Mouse (Mus musculus) MEL (cell line): Measurements from ENCODE around the gene Lpar3. TPM values are rescaled to one million over a fixed set of nuclear protein-coding genes. Genes with fewer than 3 reads are reported as not detected.

ENCODE experiments used
- DNase-seq: peaks from one replicate; pipeline ENCODE4 v3.0.0; 2011; ENCODE audit warnings: low read depth, low spot score
- H3K27ac ChIP-seq: 2 replicates; pipeline ENCODE4 v1.5.1; 2012; ENCODE audit warnings: low read depth, mild to moderate bottlenecking, control low read depth, low read length, moderate library complexity; ENCODE audit not compliant: control insufficient read depth
- H3K27me3 ChIP-seq, 2 experiments: fragments of 150-350 bp in 1 of 2; sonication (generic) in 1 of 2; 2 replicates each; pipeline ENCODE4 v1.6.1; 2012; ENCODE audit warnings: low read length in 2 of 2, mild to moderate bottlenecking in 2 of 2, improper control_type of control experiment in 1 of 2, moderate library complexity in 1 of 2; ENCODE audit not compliant: insufficient read depth in 2 of 2, control insufficient read depth in 1 of 2
- H3K36me3 ChIP-seq, 2 experiments: 2 replicates each; pipeline ENCODE4 v1.6.1; 2012 to 2014; ENCODE audit warnings: low read length in 2 of 2, improper control_type of control experiment in 1 of 2, inconsistent platforms in 1 of 2, mild to moderate bottlenecking in 1 of 2; ENCODE audit not compliant: insufficient read depth in 2 of 2, control insufficient read depth in 1 of 2
- H3K4me1 ChIP-seq, 2 experiments: fragments of 150-350 bp in 1 of 2; sonication (generic) in 1 of 2; 2 replicates each; pipeline ENCODE4 v1.6.1; 2012; ENCODE audit warnings: low read length in 2 of 2, improper control_type of control experiment in 1 of 2, mild to moderate bottlenecking in 1 of 2; ENCODE audit not compliant: insufficient read depth in 2 of 2, control insufficient read depth in 1 of 2
- H3K4me3 ChIP-seq, 2 experiments: fragments of 150-350 bp in 1 of 2; sonication (generic) in 1 of 2; 2 replicates each; pipeline ENCODE4 v1.5.1; 2012; ENCODE audit warnings: low read depth in 2 of 2, low read length in 2 of 2, mild to moderate bottlenecking in 2 of 2, moderate library complexity in 2 of 2, control low read depth in 1 of 2, improper control_type of control experiment in 1 of 2; ENCODE audit not compliant: control insufficient read depth in 1 of 2, insufficient read depth in 1 of 2
- H3K79me2 ChIP-seq: 2 replicates; pipeline ENCODE4 v1.6.1; 2012; ENCODE audit warnings: mild to moderate bottlenecking, low read length, moderate library complexity; ENCODE audit not compliant: control insufficient read depth, poor library complexity, insufficient read depth
- H3K9ac ChIP-seq: 2 replicates; pipeline ENCODE4 v1.6.1; 2012; ENCODE audit warnings: low read depth, mild to moderate bottlenecking, control low read depth, low read length, moderate library complexity; ENCODE audit not compliant: control insufficient read depth, poor library complexity, severe bottlenecking
- H3K9me3 ChIP-seq: fragments of 150-350 bp; sonication (generic); replicated peaks from 2 replicates; pipeline ENCODE4 v1.6.1; 2012; ENCODE audit warnings: mild to moderate bottlenecking, low read length, improper control_type of control experiment, moderate library complexity; ENCODE audit not compliant: insufficient read depth
- BHLHE40 ChIP-seq: IDR thresholded peaks from 2 replicates; pipeline ENCODE4 v1.6.1; 2012; ENCODE audit warnings: low read depth, mild to moderate bottlenecking, inconsistent platforms, low read length, improper control_type of control experiment, borderline replicate concordance
- CHD2 ChIP-seq: IDR thresholded peaks from 2 replicates; pipeline ENCODE4 v1.6.1; 2011; ENCODE audit warnings: low read length, improper control_type of control experiment
- E2F4 ChIP-seq: IDR thresholded peaks from 2 replicates; pipeline ENCODE4 v1.6.1; 2011; ENCODE audit warnings: low read depth, low read length, improper control_type of control experiment, borderline replicate concordance
- ETS1 ChIP-seq: IDR thresholded peaks from 2 replicates; pipeline ENCODE4 v1.6.1; 2012; ENCODE audit warnings: low read depth, mild to moderate bottlenecking, inconsistent platforms, low read length, improper control_type of control experiment, moderate library complexity
- HCFC1 ChIP-seq: IDR thresholded peaks from 2 replicates; pipeline ENCODE4 v1.6.1; 2012; ENCODE audit warnings: low read depth, mild to moderate bottlenecking, inconsistent platforms, low read length, improper control_type of control experiment, moderate library complexity
- KAT2A ChIP-seq: conservative IDR thresholded peaks from 2 replicates; pipeline ENCODE4 v1.6.1; 2012; ENCODE audit warnings: low read depth, low read length, improper control_type of control experiment, inconsistent platforms
- MAX ChIP-seq: IDR thresholded peaks from 2 replicates; pipeline ENCODE4 v1.6.1; 2011; ENCODE audit warnings: low read length, improper control_type of control experiment
- MAZ ChIP-seq: IDR thresholded peaks from 2 replicates; pipeline ENCODE4 v1.6.1; 2012; ENCODE audit warnings: low read depth, mild to moderate bottlenecking, inconsistent platforms, low read length, improper control_type of control experiment
- MXI1 ChIP-seq: IDR thresholded peaks from 2 replicates; pipeline ENCODE4 v1.6.1; 2011; ENCODE audit warnings: mild to moderate bottlenecking, low read depth, low read length, improper control_type of control experiment
- MYC ChIP-seq: IDR thresholded peaks from 2 replicates; pipeline ENCODE4 v1.6.1; 2011; ENCODE audit warnings: low read depth, mild to moderate bottlenecking, low read length, improper control_type of control experiment, moderate library complexity
- NELFE ChIP-seq: IDR thresholded peaks from 2 replicates; pipeline ENCODE4 v1.6.1; 2011; ENCODE audit warnings: low read depth, low read length, improper control_type of control experiment
- POLR2AphosphoS2 ChIP-seq: IDR thresholded peaks from 2 replicates; pipeline ENCODE4 v1.6.1; 2011; ENCODE audit warnings: low read length, improper control_type of control experiment
- POLR2AphosphoS5 ChIP-seq: IDR thresholded peaks from 2 replicates; pipeline ENCODE4 v1.6.1; 2012; ENCODE audit warnings: low read depth, borderline replicate concordance, mild to moderate bottlenecking, inconsistent platforms, low read length, moderate library complexity, mixed read lengths
- RAD21 ChIP-seq: IDR thresholded peaks from 2 replicates; pipeline ENCODE4 v1.6.1; 2011; ENCODE audit warnings: mild to moderate bottlenecking, low read depth, low read length, improper control_type of control experiment
- RCOR1 ChIP-seq: IDR thresholded peaks from 2 replicates; pipeline ENCODE4 v1.6.1; 2012; ENCODE audit warnings: low read depth, mild to moderate bottlenecking, inconsistent platforms, low read length, improper control_type of control experiment
- SIN3A ChIP-seq: IDR thresholded peaks from 2 replicates; pipeline ENCODE4 v1.6.1; 2012; ENCODE audit warnings: low read length, improper control_type of control experiment, inconsistent platforms
- SMC3 ChIP-seq: IDR thresholded peaks from 2 replicates; pipeline ENCODE4 v1.6.1; 2011; ENCODE audit warnings: low read depth, low read length, improper control_type of control experiment
- TAL1 ChIP-seq: IDR thresholded peaks from 2 replicates; pipeline ENCODE4 v1.6.1; 2012; ENCODE audit warnings: mild to moderate bottlenecking, inconsistent platforms, low read length, moderate library complexity, mixed read lengths
- TBP ChIP-seq: IDR thresholded peaks from 2 replicates; pipeline ENCODE4 v1.8.0; 2011; ENCODE audit warnings: low read depth, low read length, improper control_type of control experiment
- UBTF ChIP-seq: IDR thresholded peaks from 2 replicates; pipeline ENCODE4 v1.6.1; 2012; ENCODE audit warnings: low read depth, mild to moderate bottlenecking, inconsistent platforms, low read length, improper control_type of control experiment, moderate library complexity, borderline replicate concordance; ENCODE audit not compliant: insufficient read depth
- ZC3H11A ChIP-seq: IDR thresholded peaks from 2 replicates; pipeline ENCODE4 v1.6.1; 2012; ENCODE audit warnings: low read depth, mild to moderate bottlenecking, inconsistent platforms, low read length, improper control_type of control experiment
- ZKSCAN1 ChIP-seq: IDR thresholded peaks from 2 replicates; pipeline ENCODE4 v1.6.1; 2012; ENCODE audit warnings: low read depth, mild to moderate bottlenecking, inconsistent platforms, low read length, improper control_type of control experiment, moderate library complexity
- ZMIZ1 ChIP-seq: IDR thresholded peaks from 2 replicates; pipeline ENCODE4 v1.6.1; 2012; ENCODE audit warnings: low read depth, mild to moderate bottlenecking, inconsistent platforms, low read length, improper control_type of control experiment, moderate library complexity
- ZNF384 ChIP-seq: IDR thresholded peaks from 2 replicates; pipeline ENCODE4 v1.6.1; 2012; ENCODE audit warnings: low read depth, mild to moderate bottlenecking, inconsistent platforms, low read length, improper control_type of control experiment
- polyA plus RNA-seq, 2 experiments: library from polyadenylated mRNA; stranded (reverse) in 1 of 2; unstranded in 1 of 2; fragments of >175 nt in 1 of 2; fragments of >200 nt in 1 of 2; gene quantifications; 2 replicates each; pipeline versions ENCODE4 v1.2.1 to v1.2.4; 2012; ENCODE audit warnings: low replicate concordance in 2 of 2, low read depth in 1 of 2; ENCODE audit not compliant: insufficient read length in 2 of 2, insufficient read depth in 1 of 2, missing spikeins in 1 of 2
- total RNA-seq: library from RNA; depleted of rRNA; stranded (reverse); fragments of 300-350 nt; gene quantifications from 2 replicates; pipeline ENCODE4 v1.2.3, GENCODE M21; 2012

Gene Lpar3
- total and polyA plus RNA-seq, 3 experiments, result not detected

GRCm38 (mm10) chr3:146227427-146227826, 6.7 kb downstream of the Lpar3 start:
- Histone ChIP-seq H3K4me3 (no peak overlapping the region), H3K27me3 (no peaks in the 10 kb centered on the region), H3K9me3 (no peaks in the 10 kb centered on the region), H3K27ac (no peak overlapping the region), H3K9ac (no peak overlapping the region), H3K79me2 (no peaks in the 10 kb centered on the region), H3K36me3 (no peaks in the 10 kb centered on the region), H3K4me1 (no peaks in the 10 kb centered on the region)
- no peak for TF ChIP-seq ETS1
- TF ChIP-seq RAD21, result no peak
- TF ChIP-seq MAX, result no peak
- TF ChIP-seq E2F4, result no peak
- TF ChIP-seq ZC3H11A, result no peak
- no peak for TF ChIP-seq SIN3A
- TF ChIP-seq KAT2A, result no peak
- no peak for TF ChIP-seq POLR2AphosphoS5
- TF ChIP-seq RCOR1, result no peak
- no peak for TF ChIP-seq TAL1
- TF ChIP-seq MYC, result no peak
- TF ChIP-seq MAZ, result no peak
- DNase-seq, result no peak

DNA sequence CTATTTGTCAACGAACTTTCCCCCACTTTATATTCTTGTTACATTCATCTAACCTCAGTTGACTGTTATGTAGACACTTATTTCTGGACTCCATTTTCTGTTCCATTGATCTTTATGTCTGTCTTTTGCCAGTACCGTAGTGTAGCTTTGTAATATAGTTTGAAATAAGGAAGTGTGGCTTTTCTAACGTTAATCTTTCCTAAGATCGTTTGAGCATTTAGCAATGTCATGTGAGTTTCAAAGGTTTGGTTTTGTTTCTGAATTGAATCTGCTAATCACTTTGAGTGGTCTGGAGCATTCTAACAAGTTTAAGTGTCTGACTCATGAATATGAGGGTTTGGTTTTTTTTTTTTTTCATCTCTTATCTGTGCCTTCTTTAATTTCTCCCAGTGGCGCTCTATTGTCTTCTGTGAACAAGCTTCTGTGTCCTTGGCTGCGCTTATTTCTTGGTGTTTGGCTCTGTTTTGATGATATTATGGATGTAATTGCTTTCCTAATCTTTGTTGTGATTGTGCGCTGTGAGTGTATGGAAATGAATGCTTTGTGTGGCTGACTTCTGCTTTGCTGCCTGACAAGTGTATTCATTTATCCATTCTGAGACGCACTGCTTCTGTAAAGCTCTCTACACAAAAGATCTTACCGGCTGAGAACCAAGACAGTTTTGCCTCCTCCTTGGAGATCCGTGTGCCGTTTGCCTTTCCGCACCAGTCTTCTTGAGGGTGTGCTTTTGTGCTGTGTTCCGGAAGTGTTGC, 8.0 kb downstream of the Lpar3 start:
- Histone ChIP-seq H3K36me3 (no peaks in the 10 kb centered on the region), H3K9ac (no peak overlapping the region), H3K79me2 (no peaks in the 10 kb centered on the region), H3K27ac (no peak overlapping the region), H3K4me1 (no peaks in the 10 kb centered on the region), H3K27me3 (no peaks in the 10 kb centered on the region), H3K4me3 (no peak overlapping the region), H3K9me3 (no peaks in the 10 kb centered on the region)
- DNase-seq, result peak; percentile 27
- TF ChIP-seq ZMIZ1, result no peak
- TF ChIP-seq ZNF384, result peak; percentile 72
- TF ChIP-seq NELFE, result no peak

GRCm38 (mm10) chr3:146232708-146233107, 11.9 kb downstream of the Lpar3 start:
- H3K27me3 ChIP-seq, result peaks cover 0 to 1% of the 10 kb centered on the region in 2 experiments; a peak in 2 of 4 replicates
- H3K9me3 ChIP-seq, result no peaks in the 10 kb centered on the region
- no peaks in the 10 kb centered on the region for H3K36me3 ChIP-seq
- H3K4me3 ChIP-seq, result no peak overlapping the region
- peaks cover 0 to 7% of the 10 kb centered on the region in 2 experiments; a peak in 1 of 4 replicates for H3K4me1 ChIP-seq
- no peaks in the 10 kb centered on the region for H3K79me2 ChIP-seq
- H3K9ac ChIP-seq, result no peak overlapping the region
- no peak for TF ChIP-seq BHLHE40
- TF ChIP-seq HCFC1, result no peak
- TF ChIP-seq ETS1, result no peak
- no peak for TF ChIP-seq POLR2AphosphoS2
- no peak for TF ChIP-seq SIN3A
- no peak for TF ChIP-seq SMC3
- TF ChIP-seq UBTF, result no peak
- TF ChIP-seq ZKSCAN1, result no peak
- TF ChIP-seq TBP, result no peak
- TF ChIP-seq MAZ, result no peak
- TF ChIP-seq CHD2, result no peak
- no peak for TF ChIP-seq MXI1
- DNase-seq, result no peak
- no peak overlapping the region for H3K27ac ChIP-seq
